Mouse (Mus musculus): ENCODE results near the gene 4930412O13Rik. TPM values are rescaled to one million over a fixed set of nuclear protein-coding genes. Genes with fewer than 3 reads are reported as not detected.

Gene 4930412O13Rik
- total RNA-seq, 2 experiments from 2014 or later = 0.26 to 0.76 TPM

DNA sequence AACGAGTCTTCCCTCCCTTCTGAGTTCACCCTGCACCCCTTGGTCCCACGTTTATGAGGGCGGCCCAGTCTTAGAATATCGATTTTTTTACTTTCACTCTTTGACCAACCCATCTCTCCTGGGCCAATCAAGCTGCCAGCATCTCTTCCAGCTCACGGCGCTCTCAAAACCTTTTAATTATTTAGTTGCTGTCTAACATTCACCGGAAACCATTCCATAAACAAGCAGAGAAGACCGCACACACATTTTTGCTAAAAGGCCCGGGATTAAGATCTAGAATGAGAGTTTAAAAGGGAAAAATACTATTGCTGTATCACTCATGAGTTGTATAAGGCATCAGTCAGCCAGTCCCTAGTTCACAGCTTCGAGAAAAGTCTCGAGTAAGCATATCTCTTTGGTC is 781 bp upstream of the 4930412O13Rik start:
- no peak for DNase-seq

DNA sequence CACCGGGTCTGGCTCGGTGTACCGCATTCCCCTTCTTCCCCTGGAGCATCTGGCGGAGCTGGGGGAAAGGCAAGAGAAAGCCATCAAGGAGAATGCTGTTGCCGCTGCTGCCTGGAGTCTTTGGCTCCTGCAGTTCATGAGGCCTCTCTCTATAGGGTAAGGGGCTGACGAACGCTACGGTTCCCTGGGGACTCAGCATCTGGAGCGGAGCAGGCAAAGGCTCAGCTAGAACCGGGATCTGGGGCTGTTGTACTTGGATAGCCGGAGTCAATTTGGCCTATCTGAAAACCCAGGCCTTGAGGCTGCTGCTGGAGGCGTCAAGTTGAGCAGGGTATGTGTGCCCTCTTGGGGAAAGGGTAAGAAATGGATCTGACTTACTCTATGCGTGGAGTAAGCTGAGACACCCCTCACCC is 565 bp downstream of the 4930412O13Rik start:
- DNase-seq = no peak

GRCm38 (mm10) chr2:9882371-9882925 is 1.4 kb downstream of the 4930412O13Rik start:
- DNase-seq = peak; percentile 49 to 50

DNA sequence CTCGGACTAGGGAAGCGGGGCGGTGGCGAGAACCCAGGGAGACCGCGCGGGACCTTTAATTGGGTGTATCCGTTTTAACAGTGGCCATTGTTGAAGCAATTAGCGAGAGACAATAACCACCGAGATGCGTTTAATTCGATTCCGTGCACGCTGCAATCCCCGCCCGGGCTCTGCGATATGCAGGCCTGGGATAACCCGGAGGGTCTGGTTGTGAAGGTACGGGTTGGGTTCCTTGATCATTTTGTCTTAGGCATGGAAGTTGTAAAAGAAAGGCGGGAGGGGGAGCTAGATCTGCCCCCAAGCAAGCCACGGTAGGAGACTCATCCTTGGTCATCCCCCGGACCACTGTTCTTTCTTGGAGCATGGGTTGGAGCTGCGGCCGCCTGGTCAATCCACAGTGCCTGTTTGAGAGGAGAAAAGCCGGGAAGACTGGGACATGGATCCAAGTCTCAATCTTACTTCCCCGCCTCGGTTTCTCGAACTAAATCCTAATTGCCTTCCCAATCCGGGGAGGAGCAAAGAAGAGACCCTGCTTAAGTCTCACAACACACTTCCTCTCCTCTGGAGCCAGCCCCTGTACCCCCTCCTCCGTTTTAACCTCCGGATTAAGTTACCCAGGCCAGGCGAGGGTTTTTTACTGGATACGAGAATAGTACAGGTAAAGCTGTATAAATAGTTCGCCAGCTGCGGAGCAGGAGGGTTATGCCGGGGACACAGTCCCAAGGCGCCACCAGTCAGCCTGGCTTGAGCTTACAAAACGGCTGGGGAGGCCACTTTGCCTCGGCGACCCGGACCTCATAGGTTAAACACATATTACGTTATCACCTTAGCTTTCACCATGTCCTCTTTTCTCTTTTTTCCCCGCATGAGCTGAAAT is 2.1 kb downstream of the 4930412O13Rik start:
- no peak for DNase-seq

- no peak for DNase-seq
Observed at GRCm38 (mm10) chr2:9883803-9884532, 2.9 kb downstream of the 4930412O13Rik start.

DNA sequence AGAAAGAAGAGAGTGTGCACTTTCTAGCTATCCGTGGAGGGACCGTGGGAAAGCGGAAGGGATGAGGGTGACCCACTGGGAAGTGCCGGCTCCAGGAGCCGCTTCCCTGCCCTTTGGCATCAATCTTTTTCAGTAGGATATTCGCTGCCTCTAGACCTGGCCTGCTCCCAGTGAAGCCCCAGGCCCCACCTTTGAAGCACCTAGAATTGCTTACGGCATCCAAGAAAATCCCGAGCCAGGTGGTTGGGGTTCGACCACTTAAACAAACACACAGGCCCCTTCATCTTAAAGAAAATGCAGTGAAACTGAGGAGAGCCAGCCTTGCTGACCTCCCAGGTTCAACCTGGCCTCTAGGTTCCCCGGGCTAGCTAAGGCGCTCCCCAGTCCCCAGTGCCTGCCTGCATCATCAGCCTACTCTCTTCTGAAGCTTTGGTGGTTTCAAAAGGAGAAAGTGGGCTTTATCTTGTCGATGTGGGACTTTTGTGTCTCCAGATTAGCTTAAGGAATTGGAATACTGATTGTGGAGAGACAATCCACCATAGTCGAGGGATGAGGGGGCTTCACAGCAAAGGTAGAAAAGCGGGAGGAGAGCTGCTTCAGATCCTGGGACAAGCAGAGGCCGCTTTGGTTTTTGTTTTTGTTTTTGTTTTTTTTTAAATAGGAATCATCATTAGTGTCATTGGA is 3.6 kb downstream of the 4930412O13Rik start:
- DNase-seq = no peak

DNA sequence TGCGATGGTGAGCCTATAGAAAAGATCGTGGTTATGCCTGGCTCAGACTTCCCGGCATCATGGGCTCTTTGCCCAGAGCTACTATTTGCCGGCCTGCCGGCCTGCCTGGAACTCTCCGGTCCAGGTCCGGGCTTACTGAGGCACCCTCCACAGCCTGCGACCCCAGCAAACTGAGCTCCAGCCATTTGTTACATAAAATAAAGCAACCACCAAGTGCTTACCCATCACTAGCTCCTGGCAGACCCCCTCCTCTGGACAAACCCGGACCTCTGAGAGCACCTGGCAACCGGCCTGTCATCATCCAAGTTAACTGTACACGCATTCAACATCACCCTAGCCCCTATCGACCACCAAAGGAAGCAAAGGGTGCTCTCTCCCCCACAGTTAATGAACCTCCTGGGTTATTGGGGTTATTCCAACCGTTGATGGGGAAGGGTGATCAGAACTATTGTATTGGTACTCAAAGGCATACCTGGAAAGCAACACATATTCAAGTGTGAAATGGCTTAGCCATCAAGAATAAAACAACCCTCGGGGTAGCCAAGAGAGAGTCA is 4.2 kb downstream of the 4930412O13Rik start:
- no peak for DNase-seq

DNA sequence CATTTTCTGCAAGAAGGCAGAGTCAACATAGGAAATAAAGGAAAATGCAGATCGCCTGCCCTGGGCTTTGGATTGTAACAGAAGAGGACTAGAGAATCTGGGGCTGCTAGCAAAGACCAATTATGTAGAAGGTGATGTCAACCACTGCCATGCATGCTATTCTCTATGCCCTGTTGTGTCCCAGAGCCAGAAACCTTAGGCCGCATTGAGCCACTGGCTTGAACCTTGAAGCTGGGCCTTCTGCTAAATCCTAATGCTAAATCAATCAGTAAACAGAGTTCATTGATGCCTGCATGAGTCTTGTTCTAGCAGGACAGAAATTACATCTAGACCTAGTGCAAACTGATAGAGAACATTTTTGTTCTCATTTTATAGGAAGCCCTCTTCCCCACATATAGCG is 5.0 kb downstream of the 4930412O13Rik start:
- DNase-seq = no peak

DNA sequence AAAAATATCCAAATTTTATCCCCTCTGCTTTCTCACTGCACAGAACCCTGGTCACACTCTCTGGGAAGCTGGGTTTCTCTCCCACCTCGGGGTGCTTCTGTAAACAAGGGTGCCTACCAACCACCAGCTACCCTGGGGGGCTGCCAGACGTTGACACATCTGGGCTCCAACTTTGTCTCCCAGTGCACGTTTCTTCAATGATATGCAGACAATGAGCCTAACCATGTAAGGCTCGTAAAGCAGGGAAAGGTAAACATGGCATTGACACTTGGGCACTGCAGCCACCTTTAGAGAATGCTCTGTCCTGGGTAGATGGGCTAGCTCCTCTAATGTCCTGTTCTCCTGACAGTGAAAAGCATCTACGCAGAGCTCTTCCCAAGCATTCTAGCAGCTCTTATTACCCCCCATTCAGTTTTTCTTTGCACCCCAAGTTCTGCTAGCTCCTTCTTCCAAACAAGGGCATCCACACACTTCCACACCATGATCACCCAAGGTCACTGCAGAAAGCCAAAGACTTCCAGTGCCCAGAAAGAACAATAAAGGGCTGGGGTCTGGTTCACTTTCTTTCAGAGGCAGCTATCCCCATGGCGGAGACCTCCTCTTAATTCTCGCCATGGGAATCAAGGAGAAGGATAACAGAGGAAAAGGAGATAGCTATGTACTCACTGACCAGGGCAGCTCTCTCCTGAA is 6.0 kb downstream of the 4930412O13Rik start:
- no peak for DNase-seq

DNA sequence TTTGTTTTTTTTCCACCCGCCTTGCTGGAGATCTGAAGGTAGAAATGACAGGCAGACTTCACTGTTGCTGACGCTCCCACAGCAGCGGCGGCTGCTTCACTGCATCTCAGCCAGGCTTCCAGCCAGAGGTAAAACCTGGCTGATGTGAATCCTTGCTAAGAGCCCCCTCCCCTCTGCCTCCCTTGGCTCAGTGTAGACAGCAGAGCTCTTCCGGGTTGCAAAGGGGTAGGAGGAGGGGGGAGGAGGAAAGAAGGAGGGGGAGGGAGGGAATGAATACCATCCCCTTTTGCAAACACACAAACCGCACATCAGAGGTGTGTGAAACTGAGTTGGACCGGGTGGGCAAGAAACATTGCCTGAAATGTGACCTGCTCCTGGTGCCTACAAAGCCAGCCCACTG is 6.6 kb downstream of the 4930412O13Rik start:
- DNase-seq = no peak

DNA sequence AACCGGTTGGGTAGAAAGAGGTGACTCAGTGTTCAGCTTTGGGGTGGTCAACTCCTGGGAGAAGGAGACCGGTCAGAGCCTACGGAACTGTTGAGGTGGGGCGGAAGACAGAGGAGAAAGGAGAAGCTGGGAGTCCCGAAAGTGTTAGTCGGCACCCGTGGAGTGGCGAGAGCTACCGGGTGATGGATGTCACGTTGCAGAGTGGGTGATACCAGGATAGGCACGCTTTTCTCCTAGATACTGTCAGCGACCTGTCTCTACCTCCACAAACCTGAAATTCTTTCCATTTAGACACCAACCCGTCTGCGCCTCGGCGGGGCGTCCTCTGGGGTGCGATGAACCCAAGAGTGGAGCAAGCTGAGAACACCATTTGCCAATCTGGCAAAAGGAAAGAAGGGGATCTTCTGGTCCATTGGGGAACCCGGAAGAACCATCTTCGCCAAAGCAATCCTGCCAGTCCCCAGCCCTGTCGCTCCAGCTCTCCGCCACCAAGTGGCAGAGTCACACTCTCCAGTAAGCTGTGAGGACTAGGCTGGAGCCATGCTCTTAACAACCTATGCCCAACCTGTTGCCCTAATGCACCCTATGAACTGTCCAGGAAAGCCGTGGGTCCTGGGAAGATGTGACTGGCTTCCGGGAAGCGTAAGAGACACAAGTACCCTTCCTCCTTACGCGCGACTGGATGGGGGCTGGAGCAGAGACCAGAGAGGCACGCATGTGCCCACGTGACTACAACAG is 8.0 kb downstream of the 4930412O13Rik start, which contains the start of gene 9230102O04Rik:
Gene 9230102O04Rik, minus strand, starts transcription at position 628 of the 738 bp plus-strand sequence.
- no peak for DNase-seq

GRCm38 (mm10) chr2:9889651-9890183 is 8.7 kb downstream of the 4930412O13Rik start, which contains the start of gene Gata3:
Gene Gata3, minus strand, starts transcription at chr2:9890034.
- DNase-seq = no peak

DNA sequence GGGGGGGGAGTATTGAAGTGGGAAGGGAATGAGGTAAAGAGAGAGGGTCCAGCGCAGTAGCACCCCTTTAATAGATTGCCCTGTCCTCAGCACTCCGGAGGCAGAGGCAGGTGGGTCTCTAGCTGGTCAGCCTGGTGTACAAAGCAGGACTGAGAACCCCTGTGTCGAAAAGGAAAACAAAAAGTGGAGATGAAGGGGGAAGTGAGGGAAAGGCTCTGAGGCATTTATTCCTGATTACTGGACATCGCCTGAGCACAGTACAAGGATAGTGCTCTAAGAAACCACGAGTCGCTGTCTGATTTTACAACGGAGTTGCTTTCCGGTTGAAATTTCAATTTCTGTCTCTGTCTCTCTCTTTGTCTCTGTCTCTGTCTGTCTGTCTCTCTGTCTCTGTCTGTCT is 9.2 kb downstream of the 4930412O13Rik start:
- no peak for DNase-seq

GRCm38 (mm10) chr2:9890906-9891305 is 9.9 kb downstream of the 4930412O13Rik start:
- DNase-seq = no peak

DNA sequence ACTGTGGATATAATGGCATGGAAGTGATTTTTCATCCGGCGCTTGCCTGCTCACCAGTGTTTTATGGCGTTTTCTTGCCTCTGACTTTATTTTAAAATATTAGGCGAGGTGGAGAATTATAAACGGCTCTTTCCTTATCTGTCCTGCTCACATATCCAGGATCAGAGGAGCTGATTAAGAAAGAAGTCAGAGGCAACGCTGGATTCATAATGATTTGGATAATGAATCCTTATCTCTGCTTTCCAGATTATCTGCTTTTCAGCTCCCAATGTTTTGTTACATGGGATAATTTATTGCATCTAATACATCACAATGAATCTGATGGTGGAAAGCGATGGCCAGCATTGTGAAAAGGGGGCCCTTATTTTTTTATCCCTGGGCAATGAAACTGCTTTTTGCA is 11.5 kb downstream of the 4930412O13Rik start:
- DNase-seq = no peak

GRCm38 (mm10) chr2:9893272-9893953 is 12.4 kb downstream of the 4930412O13Rik start:
- DNase-seq = no peak

DNA sequence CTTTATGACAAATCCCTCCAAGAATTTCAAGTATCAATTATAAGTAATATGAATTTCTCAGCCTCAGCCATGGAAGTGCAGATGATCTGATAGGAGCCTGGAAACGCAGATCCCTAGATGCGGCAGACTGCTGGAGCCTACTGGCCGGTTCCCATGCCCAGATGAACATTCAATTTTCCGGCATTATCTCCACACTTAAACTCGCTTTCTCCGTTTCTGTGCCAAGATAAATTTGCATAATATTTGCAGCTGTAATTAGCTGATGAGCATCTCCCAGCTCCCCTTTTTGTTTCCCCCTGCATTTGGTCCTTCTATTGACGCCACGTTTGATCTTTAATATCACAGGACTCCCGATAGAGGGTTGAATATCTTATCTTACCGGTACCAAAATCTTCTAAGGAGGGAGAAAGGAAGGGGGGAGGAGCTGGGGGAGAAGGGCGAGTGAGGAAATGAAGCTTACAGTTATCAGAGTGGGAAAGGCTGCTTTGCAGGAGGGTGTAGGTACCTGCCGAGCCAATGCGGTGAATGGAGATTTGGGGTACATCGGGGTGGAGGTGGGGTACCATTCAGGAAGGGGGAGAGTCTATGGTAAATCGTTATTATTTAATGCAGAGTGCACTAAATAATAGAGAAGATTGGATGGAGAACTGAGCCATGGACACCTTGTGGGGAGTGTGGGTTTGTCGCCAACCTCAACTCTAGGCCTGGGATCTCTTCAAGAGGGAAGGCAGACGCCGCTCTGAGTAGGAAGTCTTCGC is 14.0 kb downstream of the 4930412O13Rik start:
- no peak for DNase-seq

DNA sequence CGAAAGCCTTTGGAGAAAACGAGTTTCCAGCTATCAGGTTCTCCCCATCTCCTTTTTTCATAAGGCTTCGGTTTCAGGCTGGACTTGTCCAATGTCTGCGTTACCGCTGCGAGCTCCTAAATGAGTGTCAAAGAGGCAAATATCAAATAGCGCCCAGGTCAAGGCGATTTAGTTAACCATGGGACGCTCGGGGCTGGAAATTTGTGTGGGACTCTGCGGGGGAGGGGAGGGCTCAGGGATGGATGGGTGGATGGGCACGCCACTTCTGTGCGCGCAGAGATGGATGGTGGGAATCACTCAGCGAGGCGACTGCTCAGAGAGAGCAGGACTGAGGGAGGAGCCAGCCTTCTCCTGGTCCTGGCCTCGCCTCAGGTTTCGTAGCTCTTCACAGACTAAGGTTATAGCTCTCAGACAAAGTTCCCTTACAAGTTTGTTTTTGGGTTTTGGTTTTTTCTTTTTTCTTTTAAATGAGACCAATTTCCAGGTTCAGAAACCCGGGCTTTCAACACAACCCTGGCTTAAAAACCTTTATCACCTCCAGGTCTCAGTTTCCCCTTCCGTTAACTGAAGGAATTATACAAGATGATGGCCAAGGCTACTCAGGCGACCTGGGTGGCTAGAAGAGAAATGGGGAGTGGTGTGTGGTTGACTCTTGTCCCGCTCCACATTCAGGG is 15.2 kb downstream of the 4930412O13Rik start:
- DNase-seq = no peak

Measured in adrenal gland, postnatal 36 days (tissue).